Mouse (Mus musculus) MEL (cell line): ENCODE measurements at regions not wholly inside any gene's neighbourhood (a gene's known extent, or its start where the extent isn't known, plus 50 kb on each side); places are given as distances from the start of the nearest gene placed in this dataset.
"Not testable (repeated sequence)": the region's sequence is repeated elsewhere in the genome, so short reads cannot be mapped to it uniquely, and the experiment has no call there.

Experiments
- DNase-seq: peaks from one replicate; pipeline ENCODE4 v3.0.0; 2011; ENCODE audit warnings: low read depth, low spot score
- H3K27ac ChIP-seq: 2 replicates; pipeline ENCODE4 v1.5.1; 2012; ENCODE audit warnings: low read depth, mild to moderate bottlenecking, control low read depth, low read length, moderate library complexity; ENCODE audit not compliant: control insufficient read depth
- H3K27me3 ChIP-seq, 2 experiments: fragments of 150-350 bp in 1 of 2; sonication (generic) in 1 of 2; 2 replicates each; pipeline ENCODE4 v1.6.1; 2012; ENCODE audit warnings: low read length in 2 of 2, mild to moderate bottlenecking in 2 of 2, improper control_type of control experiment in 1 of 2, moderate library complexity in 1 of 2; ENCODE audit not compliant: insufficient read depth in 2 of 2, control insufficient read depth in 1 of 2
- H3K36me3 ChIP-seq, 2 experiments: 2 replicates each; pipeline ENCODE4 v1.6.1; 2012 to 2014; ENCODE audit warnings: low read length in 2 of 2, improper control_type of control experiment in 1 of 2, inconsistent platforms in 1 of 2, mild to moderate bottlenecking in 1 of 2; ENCODE audit not compliant: insufficient read depth in 2 of 2, control insufficient read depth in 1 of 2
- H3K4me1 ChIP-seq, 2 experiments: fragments of 150-350 bp in 1 of 2; sonication (generic) in 1 of 2; 2 replicates each; pipeline ENCODE4 v1.6.1; 2012; ENCODE audit warnings: low read length in 2 of 2, improper control_type of control experiment in 1 of 2, mild to moderate bottlenecking in 1 of 2; ENCODE audit not compliant: insufficient read depth in 2 of 2, control insufficient read depth in 1 of 2
- H3K4me3 ChIP-seq, 2 experiments: fragments of 150-350 bp in 1 of 2; sonication (generic) in 1 of 2; 2 replicates each; pipeline ENCODE4 v1.5.1; 2012; ENCODE audit warnings: low read depth in 2 of 2, low read length in 2 of 2, mild to moderate bottlenecking in 2 of 2, moderate library complexity in 2 of 2, control low read depth in 1 of 2, improper control_type of control experiment in 1 of 2; ENCODE audit not compliant: control insufficient read depth in 1 of 2, insufficient read depth in 1 of 2
- H3K79me2 ChIP-seq: 2 replicates; pipeline ENCODE4 v1.6.1; 2012; ENCODE audit warnings: mild to moderate bottlenecking, low read length, moderate library complexity; ENCODE audit not compliant: control insufficient read depth, poor library complexity, insufficient read depth
- H3K9ac ChIP-seq: 2 replicates; pipeline ENCODE4 v1.6.1; 2012; ENCODE audit warnings: low read depth, mild to moderate bottlenecking, control low read depth, low read length, moderate library complexity; ENCODE audit not compliant: control insufficient read depth, poor library complexity, severe bottlenecking
- H3K9me3 ChIP-seq: fragments of 150-350 bp; sonication (generic); replicated peaks from 2 replicates; pipeline ENCODE4 v1.6.1; 2012; ENCODE audit warnings: mild to moderate bottlenecking, low read length, improper control_type of control experiment, moderate library complexity; ENCODE audit not compliant: insufficient read depth
- EP300 ChIP-seq, 2 experiments: IDR thresholded peaks; 2 replicates each; pipeline ENCODE4 v1.6.1; 2011; ENCODE audit warnings: improper control_type of control experiment in 2 of 2, low read length in 2 of 2, low read depth in 1 of 2, mild to moderate bottlenecking in 1 of 2
- GATA1 ChIP-seq: IDR thresholded peaks from 2 replicates; pipeline ENCODE4 v1.6.1; 2011; ENCODE audit warnings: low read depth, low read length, improper control_type of control experiment
- TCF12 ChIP-seq: IDR thresholded peaks from 2 replicates; pipeline ENCODE4 v1.6.1; 2014; ENCODE audit warnings: low read depth, mild to moderate bottlenecking, inconsistent platforms, low read length, improper control_type of control experiment, moderate library complexity

- not testable (repeated sequence) for H3K27ac ChIP-seq, H3K27me3 ChIP-seq, H3K9ac ChIP-seq, DNase-seq, H3K79me2 ChIP-seq, H3K4me3 ChIP-seq, H3K4me1 ChIP-seq, H3K9me3 ChIP-seq, H3K36me3 ChIP-seq
Observed at GRCm38 (mm10) chr14:53729877-53730276, 524.0 kb downstream of the Dad1 start.

GRCm38 (mm10) chr14:53729149-53729548 is 524.8 kb downstream of the Dad1 start:
- H3K9me3 ChIP-seq, H3K27ac ChIP-seq, H3K9ac ChIP-seq, DNase-seq, H3K79me2 ChIP-seq, H3K4me1 ChIP-seq, H3K4me3 ChIP-seq, H3K36me3 ChIP-seq, H3K27me3 ChIP-seq: not testable (repeated sequence)

- H3K9ac ChIP-seq, DNase-seq, H3K4me3 ChIP-seq, H3K79me2 ChIP-seq, H3K27ac ChIP-seq, H3K9me3 ChIP-seq, H3K4me1 ChIP-seq, H3K36me3 ChIP-seq, H3K27me3 ChIP-seq: not testable (repeated sequence)
Observed at GRCm38 (mm10) chr14:53726914-53727313, 527.0 kb downstream of the Dad1 start.

GRCm38 (mm10) chr14:53723611-53724010 is 530.3 kb downstream of the Dad1 start:
- not testable (repeated sequence) for DNase-seq, H3K27ac ChIP-seq, H3K9ac ChIP-seq, H3K27me3 ChIP-seq, H3K9me3 ChIP-seq, H3K79me2 ChIP-seq, H3K36me3 ChIP-seq, H3K4me3 ChIP-seq, H3K4me1 ChIP-seq
- TF ChIP-seq TCF12 (peak; percentile 46; the same call in 1 of the 2 replicates), GATA1 (peak; percentile 56), EP300 (IDR thresholded peaks at IDR 0.05; ENCODE audit: low read depth in 1 of 2, low read length in 2 of 2) (peak; percentile 28 to 49; a peak in 2 of 4 replicates)

- not testable (repeated sequence) for H3K27me3 ChIP-seq, DNase-seq
Observed at GRCm38 (mm10) chr14:53721901-53722300, 532.0 kb downstream of the Dad1 start.

GRCm38 (mm10) chr14:53709627-53710026 is 544.3 kb downstream of the Dad1 start:
- H3K4me1 ChIP-seq, H3K27ac ChIP-seq, DNase-seq, H3K36me3 ChIP-seq, H3K79me2 ChIP-seq, H3K9me3 ChIP-seq, H3K4me3 ChIP-seq, H3K9ac ChIP-seq, H3K27me3 ChIP-seq: not testable (repeated sequence)

More at GRCm38 (mm10) chr14:53721901-53722300, 532.0 kb downstream of the Dad1 start:
- not testable (repeated sequence) for H3K9me3 ChIP-seq, H3K4me1 ChIP-seq, H3K79me2 ChIP-seq, H3K27ac ChIP-seq, H3K9ac ChIP-seq, H3K4me3 ChIP-seq, H3K36me3 ChIP-seq

GRCm38 (mm10) chr14:53704351-53704750 is 549.6 kb downstream of the Dad1 start:
- H3K4me1 ChIP-seq, H3K9ac ChIP-seq, H3K27me3 ChIP-seq, H3K4me3 ChIP-seq, H3K9me3 ChIP-seq, H3K79me2 ChIP-seq, DNase-seq, H3K27ac ChIP-seq, H3K36me3 ChIP-seq: not testable (repeated sequence)
